Mouse (Mus musculus): ENCODE results near the gene Poldip3.

The Poldip3 gene

DNA sequence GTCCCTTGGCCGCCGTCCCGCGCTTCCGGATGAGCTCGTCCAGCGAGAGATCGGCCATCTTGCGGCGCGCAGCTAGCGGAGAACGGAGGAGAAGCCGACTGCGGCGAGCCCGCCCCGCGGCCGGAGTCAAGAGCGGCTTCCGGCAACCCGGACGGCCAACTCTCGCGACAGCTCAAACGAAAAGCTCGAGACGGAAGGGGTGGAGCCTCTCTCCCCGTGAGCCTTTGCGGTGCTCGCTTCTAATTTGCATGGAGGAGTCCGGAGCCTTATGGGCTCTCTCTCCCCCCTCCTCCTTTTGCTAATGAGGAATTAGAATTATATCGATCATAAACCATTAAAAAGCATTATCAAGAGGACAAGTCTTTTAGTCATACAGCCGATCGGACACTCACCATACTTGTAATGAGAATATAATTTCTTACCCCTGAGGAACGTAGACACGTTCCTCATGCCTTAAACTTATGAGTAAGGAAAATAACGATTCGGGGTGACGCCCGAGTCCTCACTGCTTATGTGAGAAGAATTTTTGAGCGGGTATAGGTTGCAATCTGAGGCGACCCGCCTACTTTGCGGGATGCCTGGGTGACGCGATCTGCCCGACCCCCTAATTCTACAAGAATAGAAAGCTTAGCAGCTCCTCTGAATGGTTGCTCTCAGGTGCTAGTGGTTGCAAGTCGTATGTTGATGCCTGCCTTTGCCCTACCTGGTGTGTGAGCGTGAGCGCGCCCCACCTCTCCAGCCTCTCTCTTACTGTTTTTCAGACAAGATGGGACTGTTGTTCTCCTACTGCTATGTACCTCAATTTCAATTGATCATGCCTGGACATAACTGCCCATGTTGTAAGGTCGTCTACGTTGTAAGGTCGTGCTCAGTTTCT is at the start of gene Poldip3:
Gene Poldip3, minus strand, starts transcription at position 189 of the 877 bp plus-strand sequence.
- in situ Hi-C loops (cut with MboI; ENCODE audit: low sequenced_read_pairs) = no loop called here

DNA sequence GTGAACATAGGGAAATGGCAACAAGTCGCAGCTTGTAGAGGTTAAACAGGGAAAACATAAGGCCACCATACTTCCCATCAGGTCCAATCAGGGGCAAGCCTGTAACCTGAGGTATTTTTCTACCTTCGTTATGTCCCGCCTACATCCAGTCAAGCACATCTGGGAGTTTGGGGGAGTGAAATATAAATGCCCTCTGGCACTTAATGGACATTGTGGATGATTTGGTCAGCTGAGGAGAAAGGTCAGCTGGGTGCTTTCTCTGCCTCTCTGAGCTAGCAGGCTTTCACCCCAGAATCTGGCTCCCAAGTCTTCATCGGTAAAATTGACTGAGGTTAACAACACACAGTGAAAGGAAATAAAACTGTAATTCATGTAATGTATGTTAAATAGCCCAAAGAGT is 44.2 kb upstream of the Poldip3 start:
- in situ Hi-C loops (cut with MboI; ENCODE audit: low sequenced_read_pairs) = no loop called here

DNA sequence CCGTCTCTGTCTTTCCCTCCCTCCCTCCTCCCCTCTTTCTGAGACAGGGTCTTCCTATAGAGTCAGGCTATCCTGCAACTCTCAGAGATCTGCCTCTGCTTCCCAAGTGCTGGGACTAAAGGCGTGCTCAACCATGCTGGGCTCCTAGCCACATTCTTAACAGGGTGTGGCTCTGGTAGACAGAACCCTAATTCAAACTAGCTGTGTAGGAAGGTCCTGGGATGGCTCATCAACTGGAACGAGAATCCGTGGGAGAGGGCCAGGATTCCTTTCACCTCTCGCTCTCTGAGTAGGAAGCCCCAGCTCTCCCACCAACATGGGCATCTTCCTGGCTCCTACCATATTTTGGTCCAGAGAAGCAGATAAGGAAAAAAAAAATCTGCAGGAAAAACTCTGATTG is 33.2 kb upstream of the Poldip3 start:
- in situ Hi-C loops (cut with MboI; ENCODE audit: low sequenced_read_pairs) = no loop called here

DNA sequence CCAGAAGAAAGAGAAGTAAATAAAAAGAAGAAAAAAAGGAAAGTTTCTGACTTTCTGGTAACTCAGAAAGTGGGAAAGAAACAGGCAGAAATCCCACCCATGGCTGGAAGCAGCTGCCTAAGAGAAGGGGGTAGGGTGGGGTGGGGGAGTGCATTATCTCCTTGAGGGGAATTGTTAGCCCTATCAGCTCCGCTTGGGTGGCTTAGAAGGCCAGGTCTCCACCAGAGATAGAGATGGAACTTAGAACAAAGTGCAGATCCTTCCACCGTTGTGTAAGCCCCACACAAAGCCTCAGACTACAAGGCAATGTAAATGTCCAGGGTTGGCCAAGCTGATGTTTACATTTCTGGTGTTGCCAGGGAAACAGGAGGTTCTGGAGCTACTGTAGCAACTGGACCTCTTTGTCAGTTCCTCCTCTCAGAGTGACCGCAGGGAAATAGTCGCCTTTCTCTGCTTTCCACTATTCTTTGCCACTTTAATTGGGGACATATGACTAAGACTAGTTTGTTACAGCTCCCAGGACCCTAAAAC is 32.7 kb upstream of the Poldip3 start:
- in situ Hi-C loops (cut with MboI; ENCODE audit: low sequenced_read_pairs) = no loop called here

DNA sequence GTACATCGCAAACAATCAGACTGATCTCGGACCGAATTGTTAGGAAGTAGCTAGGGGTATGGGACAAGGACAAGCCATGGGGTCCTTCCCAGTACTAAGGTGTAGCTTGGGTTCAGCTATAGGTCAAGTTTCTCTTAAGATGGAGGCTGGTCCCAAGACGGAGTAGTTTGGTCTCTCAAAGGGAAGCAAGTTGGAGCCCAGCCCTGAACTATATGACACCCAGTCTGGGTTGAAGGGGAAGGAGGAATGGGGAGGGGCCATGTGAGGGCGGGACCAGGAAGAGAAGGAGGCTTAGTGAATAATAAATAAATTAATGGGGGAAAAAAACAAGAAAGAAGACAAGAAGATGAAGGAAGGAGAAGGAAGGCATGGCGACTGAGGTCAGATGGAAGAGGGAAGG is 30.8 kb upstream of the Poldip3 start:
- in situ Hi-C loops (cut with MboI; ENCODE audit: low sequenced_read_pairs) = no loop called here

DNA sequence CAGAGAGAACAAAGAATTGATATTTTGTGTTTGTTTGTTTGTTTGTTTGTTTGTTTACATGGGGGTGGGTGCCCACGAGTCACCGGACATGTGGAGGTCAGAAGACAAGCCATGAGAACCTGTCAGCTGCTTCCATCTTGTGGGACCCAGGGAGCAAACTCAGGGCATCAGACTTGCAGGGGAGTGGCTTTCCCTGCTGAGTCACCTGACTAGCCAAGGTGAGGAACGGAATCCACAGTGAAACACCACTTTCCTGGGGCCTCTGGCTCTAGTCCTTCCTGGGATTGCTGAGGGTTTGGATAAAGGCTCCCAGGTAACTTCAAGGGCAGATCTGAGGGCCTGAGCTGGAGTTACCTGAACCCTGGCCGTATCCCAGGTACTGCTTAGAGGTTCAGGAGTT is 27.5 kb upstream of the Poldip3 start:
- in situ Hi-C loops (cut with MboI; ENCODE audit: low sequenced_read_pairs) = no loop called here

DNA sequence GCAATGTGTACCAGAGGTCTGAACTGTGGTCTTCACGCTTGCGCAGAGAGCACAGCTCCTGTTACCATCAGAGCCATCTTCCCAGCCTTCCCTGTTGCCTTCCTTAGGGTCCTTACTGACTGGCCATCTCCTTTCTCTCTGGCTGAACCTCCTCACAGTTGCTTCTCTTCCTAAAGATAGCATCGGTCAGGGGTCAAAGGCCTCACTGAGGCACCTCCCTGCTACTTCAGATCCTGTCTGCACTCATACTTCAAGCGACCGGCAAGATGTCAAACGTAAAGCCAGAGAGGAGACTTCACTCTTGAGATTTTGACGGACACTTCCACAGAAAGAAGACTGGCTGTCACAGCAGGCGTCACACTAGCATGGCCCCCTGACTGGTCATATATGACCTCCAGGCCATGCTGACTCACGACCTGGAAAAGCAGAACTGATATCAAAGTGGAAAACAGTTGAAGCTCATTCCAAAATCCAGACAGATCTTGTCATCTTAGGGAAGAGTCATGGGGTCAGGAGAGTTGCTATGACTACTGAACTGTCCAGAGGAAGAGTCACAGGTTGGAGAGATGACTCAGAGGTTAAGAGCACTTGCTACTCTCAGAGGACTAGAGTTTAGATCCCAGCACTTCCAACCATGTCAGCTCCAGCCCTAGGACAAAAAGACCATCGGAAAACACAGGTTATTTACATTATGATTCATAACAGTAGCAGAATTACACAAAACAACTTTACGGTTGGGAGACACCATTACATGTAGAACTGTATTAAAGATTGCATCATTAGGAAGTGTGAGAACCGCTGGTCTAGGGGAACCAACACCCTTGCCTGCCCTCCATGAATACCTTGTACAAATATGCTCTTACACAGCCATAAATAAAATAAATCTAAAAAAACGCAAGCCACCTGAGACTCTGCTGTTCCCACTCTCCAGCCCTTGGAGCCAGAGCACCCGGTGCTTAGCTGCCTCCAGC is 25.0 kb upstream of the Poldip3 start:
- in situ Hi-C loops (cut with MboI; ENCODE audit: low sequenced_read_pairs) = no loop called here

DNA sequence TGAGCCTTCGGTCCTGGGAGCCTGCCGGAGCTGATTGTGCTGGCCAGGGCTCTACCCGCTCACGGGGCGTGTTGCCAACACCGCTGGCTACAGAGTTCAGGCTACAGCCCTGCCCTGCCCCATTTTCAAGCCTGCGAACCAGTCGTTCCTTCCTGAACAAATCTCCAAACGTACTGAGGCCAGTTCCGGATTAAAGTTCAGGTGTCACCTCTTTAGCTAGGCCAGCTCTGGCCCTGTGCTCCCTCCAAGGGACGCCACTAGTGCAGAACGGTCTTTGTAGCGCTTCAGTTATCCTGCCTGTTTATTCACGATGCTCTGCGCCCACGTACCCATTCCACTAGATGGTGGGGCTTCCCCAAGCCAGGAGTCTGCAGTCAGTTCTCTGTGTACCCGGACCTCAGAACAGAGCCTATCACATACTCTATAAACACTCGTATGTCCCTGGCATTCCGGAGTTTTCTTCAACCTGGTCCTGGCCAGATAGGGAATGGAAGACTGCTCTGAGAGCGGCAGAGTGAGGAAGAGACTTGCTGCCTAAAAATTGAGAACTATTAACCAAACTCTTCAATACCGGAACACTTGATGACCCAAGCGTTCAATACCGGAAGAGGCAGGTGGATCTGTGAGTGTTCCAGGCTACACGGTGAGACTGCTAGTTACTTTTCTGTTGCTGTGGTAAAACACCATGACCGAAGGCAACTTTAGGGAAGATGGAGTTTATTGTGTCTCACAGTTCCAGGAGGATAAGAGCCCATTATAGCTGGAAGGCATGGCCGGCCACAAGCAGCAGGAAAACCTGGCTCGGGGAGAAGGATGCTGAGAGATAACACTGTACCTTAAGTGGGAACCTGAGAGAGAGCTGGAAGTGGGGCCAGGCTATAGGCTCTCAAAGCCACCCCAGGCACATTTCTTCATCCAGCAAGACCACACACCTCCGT is 23.6 kb upstream of the Poldip3 start, which contains the start of gene Cyb5r3:
Gene Cyb5r3, minus strand, starts transcription at position 101 of the 938 bp plus-strand sequence.
- in situ Hi-C loops (cut with MboI; ENCODE audit: low sequenced_read_pairs) = no loop called here

DNA sequence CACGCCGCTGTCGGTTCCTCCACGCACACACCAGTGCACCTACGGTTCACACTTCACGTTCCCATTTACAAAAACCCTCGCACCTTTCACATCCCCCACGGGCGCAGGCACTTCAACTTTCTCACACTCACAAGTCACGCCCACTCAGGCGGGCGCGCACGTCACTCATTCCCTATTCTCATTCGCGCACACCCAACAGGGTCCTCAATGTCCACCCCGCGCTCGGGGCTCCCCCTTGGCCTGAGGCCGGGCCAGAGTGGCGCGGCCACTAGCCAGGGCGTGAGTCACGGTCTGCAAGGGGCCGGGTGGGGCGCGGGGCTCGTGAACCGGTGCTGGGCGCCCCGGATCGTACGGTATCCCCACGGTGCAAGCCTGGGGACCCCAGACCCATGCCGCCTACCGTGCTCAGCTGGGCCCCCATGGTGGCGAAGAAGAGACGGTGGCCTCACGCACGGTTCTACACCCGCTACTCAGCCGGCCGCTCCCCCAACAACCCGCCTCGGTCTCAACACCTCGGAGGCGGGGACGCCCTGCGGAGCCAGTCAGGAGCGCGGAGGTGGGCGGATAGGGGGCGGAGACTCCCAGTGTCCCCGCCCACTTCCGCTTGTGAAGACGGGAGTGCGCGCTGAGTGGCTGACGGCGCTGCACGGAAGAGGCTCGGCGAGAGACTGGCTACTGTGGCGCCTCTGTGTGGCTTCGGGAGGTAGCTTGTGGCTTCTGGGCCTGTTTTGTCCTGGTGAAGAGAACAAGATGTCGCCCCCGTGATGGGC is 22.7 kb upstream of the Poldip3 start:
- in situ Hi-C loops (cut with MboI; ENCODE audit: low sequenced_read_pairs) = no loop called here

DNA sequence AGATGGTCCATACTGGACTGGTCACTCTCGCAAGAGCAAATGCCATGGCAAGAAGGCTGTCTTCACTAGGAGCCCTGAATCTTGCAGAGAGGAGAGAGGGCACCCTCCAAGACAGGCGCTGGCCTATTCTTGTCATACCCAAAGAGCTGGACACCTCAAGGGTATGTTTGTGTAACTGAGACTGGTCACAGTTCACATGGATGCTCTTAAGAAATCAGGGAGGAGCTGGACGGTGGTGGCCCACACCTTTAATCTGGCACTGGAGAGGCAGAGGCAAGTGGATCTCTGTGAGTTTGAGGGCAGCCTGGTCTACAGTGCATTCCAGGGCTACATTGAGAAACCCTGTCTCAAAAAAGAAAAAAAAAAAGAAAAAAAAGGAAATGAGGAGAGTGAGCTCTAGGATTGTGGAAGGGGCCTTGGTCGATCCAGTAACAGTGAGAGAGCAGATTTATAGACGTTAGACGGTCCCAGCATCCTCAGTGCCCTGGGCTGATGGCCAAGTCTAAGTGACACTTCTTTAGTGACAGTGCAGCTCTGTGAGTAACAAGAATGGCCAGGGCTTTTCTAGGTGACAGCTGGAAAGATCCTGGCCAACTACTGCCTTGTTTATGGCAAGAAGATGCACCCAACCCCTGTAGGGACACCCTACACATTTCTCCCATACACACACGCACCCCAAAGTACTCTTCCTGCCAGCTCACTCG is 21.9 kb upstream of the Poldip3 start:
- in situ Hi-C loops (cut with MboI; ENCODE audit: low sequenced_read_pairs) = no loop called here

DNA sequence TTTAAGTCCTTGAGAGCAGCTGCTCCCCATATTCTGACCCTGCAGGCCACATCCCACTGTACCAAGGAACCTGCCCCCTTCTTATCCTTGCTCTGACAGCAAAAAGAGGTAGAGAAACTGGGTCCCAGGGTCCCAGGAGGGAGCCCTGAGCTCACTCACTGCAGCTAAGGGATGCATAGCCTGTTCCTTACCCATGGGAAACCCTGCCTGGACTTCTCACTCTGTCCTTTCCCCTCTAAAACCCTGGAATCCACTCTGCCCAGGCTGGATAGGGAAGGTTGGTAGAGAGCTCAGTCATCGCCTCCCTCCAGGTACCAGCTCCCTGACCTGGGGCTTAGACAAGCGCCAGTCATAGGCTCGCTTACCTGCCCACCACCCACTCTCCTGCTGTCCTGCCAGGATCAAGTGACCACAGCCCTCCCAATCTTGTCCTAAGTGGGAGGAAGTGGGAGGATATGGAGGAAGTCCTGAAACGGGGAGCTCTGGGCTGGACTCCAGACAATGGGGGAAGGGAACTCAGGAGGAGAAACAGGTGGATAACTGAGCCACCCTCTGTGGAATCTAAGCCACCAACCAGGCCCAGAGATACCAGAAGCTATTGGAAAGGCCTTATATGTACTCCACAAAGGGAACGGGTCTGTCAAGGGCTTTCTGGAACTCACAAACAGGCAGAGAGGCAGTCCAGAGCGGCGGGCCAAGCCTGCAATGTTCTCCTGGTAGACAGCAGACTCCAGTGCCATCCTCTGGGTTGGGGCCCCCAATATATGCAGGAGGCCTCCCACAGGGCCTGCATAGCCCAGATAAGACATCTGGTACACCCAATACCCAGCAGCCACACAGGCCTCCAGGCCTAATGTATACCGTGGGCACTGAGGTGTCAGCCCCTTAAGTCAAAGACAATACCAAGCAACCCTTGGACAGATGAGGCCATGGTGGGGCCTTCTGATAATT is 20.9 kb upstream of the Poldip3 start:
- in situ Hi-C loops (cut with MboI; ENCODE audit: low sequenced_read_pairs) = no loop called here

DNA sequence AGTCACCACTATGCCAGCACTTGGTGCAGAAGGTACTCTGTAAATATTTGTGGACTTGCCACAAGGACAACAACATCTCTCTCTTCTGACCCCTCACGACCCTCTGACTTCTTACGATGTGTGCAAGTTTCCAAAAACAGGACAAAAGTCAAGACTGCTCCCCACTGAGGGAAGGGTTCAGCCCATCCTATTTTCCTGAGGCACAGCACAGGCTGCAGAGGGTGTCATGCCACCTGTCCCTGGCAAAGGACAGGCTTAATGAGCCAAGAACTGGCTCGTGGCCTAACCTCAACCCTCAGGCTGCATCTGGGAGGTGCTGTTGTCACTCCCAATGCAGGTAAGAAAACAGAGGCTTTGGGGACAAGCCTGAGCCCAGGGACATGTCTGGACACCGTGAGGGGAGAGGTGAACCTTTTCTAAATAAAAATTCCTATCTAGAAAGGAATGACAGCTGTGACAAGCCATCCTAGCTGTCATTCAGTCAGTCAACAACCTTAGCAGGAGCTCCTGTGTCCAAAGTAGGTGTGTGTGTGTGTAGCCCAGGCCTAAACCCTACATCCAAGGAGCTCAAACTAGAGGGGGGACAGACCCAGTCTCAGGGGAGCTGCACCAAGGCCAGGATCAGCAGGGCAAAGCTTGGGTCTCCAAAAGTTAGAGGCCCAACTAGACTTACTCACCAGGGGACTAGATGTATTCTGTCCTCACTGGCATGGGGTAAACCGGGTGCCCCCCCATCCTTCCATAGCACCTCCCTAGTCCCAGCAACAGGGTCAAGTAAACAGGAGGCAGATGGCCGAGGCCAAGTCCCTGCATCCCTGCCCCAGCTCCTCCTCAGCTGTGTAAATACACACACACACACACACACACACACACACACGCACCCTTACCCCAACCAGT is 19.9 kb upstream of the Poldip3 start:
- in situ Hi-C loops (cut with MboI; ENCODE audit: low sequenced_read_pairs) = no loop called here

DNA sequence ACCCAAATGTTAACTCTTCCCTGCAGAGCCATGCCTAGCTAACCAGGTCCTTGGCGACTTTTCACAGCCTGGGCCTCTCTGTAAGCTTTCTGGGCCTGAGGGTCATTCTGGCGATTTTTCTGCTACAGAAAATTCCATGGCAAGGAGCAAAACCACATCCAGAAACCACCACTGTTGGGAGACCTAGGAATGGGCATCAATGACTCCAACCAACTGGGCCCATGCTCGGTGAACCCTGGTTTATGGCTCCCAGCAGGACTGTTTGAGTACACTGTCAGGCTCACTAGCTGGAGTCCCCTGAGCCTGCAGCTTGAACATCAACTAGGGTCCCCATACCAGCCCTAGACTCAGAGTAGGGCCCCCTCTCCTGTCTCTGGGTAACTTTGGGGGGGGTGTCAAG is 19.1 kb upstream of the Poldip3 start:
- in situ Hi-C loops (cut with MboI; ENCODE audit: low sequenced_read_pairs) = no loop called here

DNA sequence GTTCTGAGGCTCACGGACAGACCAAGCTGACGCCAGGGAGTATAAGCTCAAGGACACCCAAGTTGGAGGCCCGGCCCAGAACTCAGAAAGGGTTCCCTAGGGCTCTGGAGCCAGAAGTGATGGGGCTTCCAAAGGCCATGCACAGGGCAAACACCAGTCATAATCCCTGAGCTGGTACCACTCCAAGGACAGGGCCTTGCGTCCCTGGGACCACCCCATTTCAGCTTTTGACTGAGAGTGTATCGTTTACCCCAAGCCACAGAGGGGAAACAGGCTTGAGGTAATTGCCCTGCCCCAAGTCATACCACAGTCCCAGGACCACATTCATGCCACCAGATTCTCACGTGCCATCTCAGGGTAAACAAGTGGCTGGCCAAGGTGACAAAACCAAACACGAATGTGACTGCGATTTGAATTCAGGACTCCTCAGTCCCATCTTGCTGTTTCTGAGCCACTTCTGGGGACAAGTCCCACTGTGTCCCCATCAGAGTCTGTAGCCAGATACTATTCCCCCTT is 18.4 kb upstream of the Poldip3 start:
- in situ Hi-C loops (cut with MboI; ENCODE audit: low sequenced_read_pairs) = no loop called here

DNA sequence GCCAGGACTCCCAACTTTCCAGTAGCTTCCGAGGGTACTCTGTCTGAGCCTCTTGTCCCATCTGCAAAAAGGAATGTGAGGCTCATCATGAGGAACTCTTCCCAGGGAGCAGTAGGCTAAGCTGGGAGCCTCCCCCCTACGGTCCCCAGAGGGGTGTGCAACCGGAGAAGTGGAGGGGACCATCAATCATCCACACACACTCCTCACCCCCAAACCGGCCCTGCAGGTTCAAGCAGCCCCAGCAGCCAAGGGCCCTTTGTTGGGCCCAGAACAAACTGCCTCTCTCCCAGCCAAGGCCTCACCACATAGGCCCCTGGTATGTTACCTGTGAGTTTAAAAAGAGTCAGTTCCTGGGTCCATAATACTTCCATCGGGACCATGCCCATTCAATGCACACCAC is 17.9 kb upstream of the Poldip3 start:
- in situ Hi-C loops (cut with MboI; ENCODE audit: low sequenced_read_pairs) = no loop called here

DNA sequence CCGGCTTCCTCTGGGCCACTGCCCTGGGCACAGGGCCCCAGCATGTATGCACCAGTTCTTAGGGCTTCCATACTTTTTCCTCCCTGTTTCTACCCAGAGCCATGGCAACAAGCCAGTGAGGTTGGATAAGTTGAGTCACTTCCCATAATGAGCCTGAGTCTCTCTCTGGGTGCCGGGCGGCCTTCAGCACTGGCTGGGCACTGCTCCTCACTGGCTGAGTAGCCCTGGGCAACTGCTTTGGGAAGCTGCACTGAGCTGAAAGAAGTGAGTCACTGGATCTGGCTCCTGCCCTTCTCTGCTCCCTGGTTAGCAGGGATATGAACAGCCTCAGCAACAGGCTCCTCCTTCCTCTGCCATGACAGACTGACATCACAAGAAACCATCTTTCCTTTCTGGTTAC is 17.5 kb upstream of the Poldip3 start:
- in situ Hi-C loops (cut with MboI; ENCODE audit: low sequenced_read_pairs) = no loop called here
